Mouse (Mus musculus): Measurements from ENCODE around the gene Pno1.
A peak's percentile ranks its signal among the peaks of the same experiment; 100 is the strongest.

Pno1 gene

GRCm38 (mm10) chr11:17176638-17177037 is 34.7 kb downstream of the Pno1 start:
- no peak for DNase-seq

GRCm38 (mm10) chr11:17172300-17172699 is 39.1 kb downstream of the Pno1 start:
- no peak for DNase-seq

GRCm38 (mm10) chr11:17170938-17171729 is 40.2 kb downstream of the Pno1 start:
- no peak for DNase-seq

GRCm38 (mm10) chr11:17169262-17169661 is 42.1 kb downstream of the Pno1 start:
- DNase-seq, result no peak

- DNase-seq, result no peak
These were observed 44.7 kb downstream of the Pno1 start for GRCm38 (mm10) chr11:17166627-17167026.

- DNase-seq, result no peak
These were observed 47.4 kb downstream of the Pno1 start for GRCm38 (mm10) chr11:17163956-17164355.

GRCm38 (mm10) chr11:17160242-17160641 is 51.1 kb downstream of the Pno1 start:
- DNase-seq, result peak; percentile 94

GRCm38 (mm10) chr11:17159738-17160241 is 51.6 kb downstream of the Pno1 start:
- DNase-seq, result peak; percentile 95

- peak; percentile 100 for DNase-seq
These were observed 52.3 kb downstream of the Pno1 start, which contains the start of gene Ppp3r1 for GRCm38 (mm10) chr11:17158858-17159737. Gene Ppp3r1 (plus strand): TSS chr11:17159263.

Data from heart, adult 11 months (tissue).